Mouse (Mus musculus) WW6 (cell line): ENCODE data around the gene Cfap299.

Experiments used
- DNase-seq: peaks from one replicate; pipeline ENCODE4 v3.0.0-alpha.2; 2013; ENCODE audit warnings: low read depth, low spot score

Gene Cfap299

DNA sequence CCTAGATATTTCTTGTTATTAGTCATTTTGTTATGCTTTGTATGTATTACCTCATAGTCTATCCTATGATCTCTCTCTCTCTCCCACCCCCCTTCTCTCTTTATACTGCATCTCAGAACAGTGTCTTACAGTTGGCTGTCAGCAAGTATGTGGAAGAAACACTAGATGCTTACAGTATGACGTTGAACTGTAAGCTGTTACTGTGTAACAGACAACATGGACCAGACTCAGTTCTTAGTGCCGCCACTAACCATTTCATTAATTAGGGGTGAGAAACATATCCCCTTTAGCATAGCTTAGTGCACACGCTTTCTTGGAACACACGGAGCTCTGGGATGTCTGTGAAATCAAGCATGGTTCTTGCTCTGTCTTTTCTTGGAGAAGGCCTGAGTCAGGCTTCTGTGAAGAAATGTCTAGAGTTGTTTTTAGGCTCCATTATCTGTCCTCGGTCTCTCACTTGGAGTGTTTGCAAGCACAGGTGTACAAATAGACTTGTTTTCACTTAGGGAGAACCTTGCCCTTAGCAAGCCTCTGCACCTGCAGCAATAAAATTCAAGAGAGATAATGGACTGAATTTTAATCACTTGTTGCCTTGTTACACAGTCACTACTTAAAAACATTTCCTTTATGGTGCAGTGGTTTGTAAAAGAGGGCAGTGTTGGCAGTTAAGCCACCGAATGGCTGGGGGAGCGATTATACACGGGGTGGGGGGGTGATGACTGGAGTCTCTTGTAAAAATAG, 47.1 kb downstream of the Cfap299 start:
- DNase-seq, result no peak

DNA sequence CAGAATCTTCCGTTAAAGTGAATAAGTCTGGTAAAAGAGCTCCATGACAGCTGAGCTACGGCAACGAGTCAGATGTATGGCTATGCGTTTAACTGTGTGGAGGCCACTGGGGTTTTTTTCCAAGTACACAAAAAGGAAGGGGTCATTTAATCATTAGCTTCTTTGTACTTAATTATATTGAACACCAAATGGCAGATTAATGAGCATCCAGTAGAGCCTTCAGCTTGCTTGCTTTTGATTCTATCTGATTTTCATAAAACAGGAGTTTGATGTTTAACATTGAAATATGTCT, 47.6 kb downstream of the Cfap299 start:
- DNase-seq, result no peak

DNA sequence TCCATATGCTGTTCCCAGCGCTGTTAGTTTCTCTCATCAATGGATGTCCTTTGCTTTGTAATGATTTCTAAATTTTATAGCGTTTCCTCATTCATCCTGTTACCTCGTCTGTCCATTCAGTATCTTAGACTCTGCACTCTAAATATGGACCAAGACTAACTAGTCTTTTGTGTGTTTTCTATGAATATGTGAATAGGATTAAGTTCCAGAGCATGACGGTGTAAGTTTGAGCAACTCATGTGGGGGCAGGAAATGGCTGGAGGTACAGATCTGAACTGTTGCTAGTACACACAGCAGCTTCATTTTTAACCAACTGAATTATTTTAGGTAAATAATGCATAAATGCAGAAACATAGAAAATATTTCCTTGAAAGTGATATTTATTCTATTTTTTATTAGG, 51.3 kb downstream of the Cfap299 start:
- no peak for DNase-seq

DNA sequence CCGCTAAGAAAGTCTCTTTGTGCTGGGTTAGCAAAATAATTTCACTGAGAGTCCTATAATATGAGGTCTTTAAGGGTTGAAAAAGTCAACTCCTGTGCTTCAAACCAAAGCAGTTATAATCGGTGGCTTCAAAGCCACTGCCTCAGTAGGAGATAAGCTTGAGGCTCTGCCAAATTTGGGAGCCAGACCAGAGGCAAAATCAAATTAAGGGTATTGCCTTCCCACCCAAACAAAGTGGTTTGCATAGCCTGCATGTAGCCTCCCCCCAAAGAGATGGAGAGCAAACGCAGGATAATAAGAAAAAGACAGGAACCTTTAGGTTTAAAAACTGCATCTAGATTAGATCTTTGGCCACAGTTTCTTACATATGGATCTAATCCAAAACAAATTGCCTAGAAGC, 58.0 kb downstream of the Cfap299 start:
- DNase-seq, result no peak

DNA sequence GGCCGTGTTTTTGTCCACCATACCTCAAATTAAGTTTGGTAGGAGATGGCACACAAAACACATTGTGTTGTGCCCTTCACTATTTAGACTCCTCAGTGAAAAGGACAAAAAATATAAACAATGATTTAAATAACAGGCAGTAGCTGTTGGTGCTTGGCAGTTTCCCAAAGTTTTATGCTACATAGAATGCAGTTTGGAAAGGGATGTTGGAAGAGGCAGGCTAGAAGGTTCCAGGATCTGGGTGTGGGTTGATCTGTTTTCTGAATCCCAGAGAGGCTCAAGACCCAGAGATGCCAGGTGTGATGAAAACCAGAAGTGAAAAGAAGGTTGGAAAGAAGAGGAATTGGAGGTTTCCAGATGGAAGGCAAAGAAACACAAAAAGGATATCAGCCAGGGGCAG, 73.1 kb downstream of the Cfap299 start:
- no peak for DNase-seq

DNA sequence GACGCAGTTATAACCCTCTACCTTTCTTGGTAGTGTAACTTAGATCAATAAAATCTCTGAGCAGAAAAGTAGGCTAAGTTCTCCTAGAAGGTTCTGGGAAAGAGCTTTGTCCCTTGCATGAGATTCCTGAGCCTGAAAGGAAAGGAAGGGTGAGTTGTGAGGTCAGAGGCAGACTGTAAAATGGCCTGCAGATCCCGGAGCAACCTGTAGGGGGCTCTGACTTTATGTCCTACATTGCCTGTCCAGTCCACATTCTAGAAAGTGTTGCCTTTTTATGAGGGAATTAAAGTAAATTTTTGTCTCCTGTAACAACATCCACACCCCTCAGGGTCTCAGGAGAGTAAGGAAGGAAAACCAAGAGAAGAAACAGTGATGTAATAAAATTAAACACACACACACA, 81.0 kb downstream of the Cfap299 start:
- DNase-seq, result peak; percentile 16

DNA sequence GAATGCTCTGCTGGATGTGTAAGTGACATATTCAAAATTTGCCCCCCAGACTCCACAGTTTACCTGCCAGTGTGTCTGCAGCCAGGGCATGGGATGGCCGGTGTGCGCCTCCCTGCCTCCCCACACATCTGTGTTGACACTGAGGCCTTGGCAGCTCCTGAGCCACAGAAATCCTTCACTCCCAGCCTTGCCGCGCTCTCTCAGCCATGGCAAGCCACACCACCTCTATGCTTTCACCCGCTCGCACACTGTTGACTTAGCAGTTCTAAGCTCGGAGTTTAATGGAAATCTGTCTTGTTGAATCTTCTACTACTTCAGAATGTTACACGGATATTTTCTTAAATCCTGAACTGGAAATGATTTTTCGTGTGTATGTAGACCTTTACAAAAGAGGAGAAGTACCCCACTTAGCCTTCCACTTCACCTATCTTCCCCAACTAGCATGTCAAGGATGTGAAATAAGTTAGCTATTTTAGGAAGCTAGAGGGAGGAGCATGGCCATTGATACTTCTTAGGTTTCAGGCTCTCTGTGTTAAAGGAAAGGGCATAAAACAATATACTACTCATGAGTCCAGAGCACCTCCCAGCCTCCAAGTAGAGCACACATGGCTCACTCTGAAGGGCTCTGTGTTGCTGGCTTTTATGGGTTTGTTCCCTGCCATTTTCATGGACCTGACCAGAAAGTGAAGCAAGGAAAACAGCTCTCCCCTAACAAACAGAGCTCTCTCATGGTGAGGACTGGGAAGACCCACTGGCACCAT, 87.5 kb downstream of the Cfap299 start:
- DNase-seq, result no peak

DNA sequence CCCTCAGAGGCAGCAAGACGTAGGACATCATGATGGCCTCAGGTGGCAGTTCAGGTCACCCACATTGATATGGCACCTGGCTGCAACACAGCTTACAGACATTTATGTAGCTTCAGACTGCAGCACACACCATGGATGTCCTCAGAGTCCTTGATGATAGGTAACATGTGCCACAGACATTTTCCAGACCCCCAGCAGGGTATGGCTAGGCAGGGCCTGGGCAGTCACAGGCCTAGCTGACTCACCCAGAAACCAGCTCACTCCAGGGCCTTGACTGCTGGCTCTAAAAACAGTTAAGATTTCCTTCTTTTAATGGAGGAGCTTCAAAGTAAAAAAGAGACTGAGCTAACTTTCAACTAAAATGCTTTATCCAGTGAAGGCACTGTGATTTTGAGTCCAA, 95.9 kb downstream of the Cfap299 start:
- no peak for DNase-seq

DNA sequence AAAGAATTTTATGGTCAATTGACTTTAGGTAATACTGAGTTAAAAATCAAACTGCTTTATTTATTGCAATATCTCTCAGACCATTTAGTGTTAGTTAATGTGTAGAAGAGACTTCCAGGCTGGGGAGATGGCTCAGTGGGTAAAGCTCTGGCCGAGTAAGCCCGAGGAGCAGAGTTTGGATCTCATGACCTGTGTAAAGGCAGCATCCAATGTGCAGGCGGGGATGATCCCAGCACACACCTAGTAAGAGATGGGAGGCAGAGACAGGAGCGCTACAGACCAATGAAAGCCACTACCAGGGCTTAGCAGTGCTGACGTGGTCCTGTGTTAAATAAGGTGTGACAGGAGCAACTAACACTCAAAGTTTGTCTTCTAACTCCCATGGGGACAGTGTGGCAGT, 97.0 kb downstream of the Cfap299 start:
- no peak for DNase-seq

DNA sequence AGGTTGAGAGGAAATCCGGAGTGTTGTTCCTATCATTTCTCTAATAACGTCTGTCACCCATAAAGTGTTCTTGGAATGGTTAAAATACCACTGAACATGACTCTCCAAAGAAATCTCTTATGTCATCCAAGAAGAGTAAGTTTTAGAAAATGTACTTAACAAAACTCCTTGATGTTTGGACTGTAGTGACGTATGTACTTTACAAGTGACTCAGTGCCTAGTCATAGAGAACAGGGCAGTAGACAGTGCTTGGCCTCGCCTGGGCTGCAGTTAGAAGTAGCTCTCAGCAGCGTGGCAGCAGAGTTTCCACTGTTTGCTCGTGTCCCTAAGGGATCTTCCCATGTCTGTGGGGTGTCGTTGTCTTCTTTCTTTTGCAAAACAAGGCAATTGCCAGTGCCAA, 101.0 kb downstream of the Cfap299 start:
- DNase-seq, result no peak

DNA sequence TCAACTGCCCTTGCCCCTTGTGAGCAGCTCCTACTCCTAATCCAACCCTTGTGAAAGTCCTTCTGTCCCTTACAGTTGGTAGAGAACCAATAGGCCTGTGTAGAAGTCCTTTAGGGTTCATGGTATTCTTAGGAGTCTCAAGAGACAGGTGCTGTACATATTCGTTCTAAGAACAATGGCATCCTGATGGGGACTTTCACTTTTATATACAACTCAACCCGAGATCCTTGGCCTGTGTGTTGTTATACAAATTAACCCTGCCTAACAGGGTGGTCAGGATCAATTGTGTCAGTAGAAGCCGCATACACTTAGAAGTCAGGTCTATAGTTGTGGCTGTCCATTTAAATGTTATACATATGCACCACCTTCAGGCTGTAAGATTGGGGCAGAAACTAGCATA, 109.6 kb downstream of the Cfap299 start:
- DNase-seq, result peak; percentile 9

DNA sequence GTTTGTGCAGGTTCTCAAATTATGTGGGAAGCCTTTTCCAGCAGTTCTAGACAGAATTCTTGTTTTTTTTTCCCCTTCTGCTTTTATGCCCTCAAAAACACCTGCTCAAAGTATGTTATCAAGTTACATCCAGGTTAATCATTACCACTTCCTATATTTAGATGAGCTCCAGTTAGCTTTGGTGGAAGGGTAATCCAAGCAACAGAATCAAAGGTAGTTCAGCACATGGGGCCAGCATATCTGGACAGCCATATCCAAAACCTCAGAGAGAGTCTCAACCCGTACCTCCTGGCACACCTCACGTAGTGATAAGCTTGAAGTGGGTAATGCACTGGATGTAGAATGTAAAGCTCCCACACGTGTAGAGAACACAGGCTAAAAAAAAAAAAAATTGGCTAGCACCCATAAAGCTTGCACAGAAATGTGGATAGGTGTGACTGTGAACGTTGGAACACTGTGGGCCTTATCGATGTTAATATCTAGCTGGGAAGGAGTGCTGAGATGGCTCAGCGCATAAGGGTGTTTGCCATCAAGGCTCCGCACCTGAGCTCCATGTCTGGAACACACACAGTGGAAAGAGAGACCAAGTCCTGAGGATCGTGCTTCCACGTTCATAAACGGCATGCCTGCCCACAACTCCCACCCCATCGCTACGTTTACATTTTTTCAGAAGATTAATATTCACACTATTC, 117.8 kb downstream of the Cfap299 start:
- DNase-seq, result no peak

DNA sequence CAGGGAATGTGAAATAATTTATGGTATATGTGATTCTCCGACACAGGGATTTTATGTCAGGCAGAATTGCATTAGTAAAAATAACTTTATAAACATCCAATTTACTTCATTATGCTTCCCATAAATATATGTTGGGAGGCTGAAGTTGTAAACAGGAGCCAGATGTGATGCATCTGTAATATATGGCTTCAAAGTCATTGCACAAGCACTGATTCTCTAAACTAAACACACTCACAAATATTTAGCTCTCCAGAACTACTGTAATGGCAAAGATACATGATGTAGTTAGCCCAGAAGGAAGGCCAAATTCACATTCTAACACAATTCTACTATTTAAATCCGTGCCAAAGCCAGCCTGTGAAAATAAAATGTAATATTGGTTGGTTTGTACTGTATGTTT, 120.8 kb downstream of the Cfap299 start:
- DNase-seq, result no peak

DNA sequence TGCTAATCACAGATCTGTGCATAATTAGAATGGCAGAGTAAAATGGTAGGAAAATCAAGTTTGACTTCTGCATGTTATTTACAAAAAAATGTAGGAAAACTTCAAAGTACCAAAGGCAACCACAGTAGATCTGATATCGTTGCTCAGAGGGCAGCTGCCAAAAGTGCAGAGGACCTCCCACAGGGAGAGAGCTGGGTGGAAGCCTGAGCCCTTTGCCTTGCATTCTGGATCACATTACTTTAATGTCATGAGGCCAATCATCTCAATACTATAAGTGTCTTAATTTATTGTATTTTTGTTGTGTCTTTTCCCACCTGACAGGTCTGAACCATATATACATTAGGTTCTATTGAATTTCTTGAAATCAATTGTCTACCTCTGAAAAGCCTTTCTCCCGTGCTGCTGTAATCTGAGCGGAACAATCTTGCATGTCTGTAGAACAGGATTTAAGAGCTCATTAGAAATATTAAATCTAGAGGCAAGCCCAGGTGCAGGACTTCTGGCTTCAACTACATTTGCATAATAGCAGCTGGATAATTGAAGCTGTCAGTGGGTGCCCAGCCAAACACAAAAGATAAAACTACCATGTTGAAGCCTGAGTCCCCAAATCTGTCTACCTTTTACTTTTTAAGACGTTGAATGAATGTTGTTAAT, 137.9 kb downstream of the Cfap299 start:
- DNase-seq, result no peak

DNA sequence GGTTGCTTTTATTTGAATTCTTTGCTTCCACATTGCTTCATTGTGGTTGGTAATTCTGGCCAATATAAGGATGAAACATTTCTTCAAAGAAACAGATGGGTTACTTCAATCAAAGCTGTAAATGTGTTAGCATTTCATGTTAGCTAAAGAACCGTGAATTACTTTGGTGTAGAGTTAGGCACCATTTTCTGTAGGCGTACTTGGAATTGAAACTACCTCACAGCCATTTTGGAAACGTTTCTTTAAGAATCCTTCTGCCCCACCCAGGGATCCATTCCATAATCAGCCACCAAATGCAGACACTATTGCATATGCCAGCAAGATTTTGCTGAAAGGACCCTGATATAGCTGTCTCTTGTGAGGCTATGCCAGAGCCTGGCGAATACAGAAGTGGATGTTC, 140.9 kb downstream of the Cfap299 start:
- DNase-seq, result no peak

DNA sequence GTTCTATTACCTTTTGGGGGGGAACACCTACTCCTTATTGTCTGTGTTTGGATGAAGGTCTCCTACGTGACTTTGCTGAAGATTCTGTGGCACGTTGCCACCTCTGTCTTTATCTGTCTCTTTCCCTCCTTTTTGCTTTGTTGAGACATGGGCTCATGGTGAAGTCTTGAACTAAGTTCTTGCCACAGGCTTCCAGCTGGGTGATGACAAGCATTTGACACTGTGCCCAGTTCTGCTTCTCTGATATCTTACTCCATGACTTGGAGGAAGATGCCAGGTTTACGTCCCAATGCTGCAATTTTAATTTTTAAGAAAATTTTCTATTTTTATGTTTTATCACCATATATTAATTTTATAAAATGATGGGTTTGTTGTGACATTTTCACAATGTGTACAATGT, 147.4 kb downstream of the Cfap299 start:
- DNase-seq, result no peak

DNA sequence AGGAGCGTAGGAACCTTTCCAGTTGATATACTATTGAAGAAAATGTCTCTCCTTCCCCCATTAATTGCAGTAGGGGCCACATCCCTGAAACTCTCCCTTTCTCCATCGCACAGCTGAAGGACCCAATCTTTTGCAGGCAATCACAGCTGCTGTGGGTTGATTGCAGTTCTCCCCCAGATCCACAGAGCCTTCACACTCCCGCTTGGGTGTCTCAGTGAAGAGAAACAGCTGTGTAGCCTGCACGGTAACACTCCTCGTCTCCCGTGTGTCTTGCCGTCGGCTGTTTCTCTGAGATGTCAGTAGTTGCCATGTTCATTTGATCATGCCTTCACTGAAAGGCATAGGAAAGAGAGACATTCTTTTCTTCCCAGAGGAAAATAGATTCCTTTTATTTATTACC, 148.2 kb downstream of the Cfap299 start:
- no peak for DNase-seq

DNA sequence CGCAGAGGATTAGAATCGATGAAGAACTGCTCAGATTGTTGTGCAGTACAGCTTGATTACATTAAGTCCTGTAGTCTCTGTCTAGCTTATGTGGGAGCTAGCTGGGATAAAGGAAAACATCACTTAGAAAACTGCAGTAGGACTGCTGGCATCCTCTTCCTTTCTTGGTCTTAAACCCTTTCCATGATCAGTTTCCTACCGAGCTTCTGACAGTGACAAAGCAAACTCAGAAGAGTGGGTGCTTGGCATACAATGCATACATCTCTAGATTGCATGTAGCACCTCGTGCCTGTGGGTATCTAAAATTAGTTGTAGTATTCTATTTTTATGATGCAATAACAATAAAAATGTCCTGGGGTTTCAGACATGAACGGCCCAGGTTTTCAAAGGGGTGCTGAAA, 154.4 kb downstream of the Cfap299 start:
- DNase-seq, result no peak

DNA sequence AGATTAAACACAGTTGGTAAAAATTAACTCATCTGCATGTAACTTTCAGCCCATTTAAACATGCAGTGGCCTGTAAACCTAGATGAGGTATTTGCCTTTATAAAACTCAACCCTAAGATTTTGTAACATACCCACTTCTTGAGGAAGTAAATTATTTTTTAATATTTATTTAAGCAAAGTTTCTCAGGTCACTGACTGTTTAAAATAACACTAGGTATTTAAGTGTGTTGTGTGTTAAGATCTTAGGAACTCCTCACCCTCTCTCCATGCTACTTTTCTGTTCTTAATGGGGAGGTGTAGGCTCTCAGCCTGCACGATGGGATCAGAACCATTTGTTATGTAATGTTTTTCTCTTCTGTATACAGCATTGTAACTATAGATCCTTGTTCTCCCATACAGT, 156.1 kb downstream of the Cfap299 start:
- DNase-seq, result no peak

DNA sequence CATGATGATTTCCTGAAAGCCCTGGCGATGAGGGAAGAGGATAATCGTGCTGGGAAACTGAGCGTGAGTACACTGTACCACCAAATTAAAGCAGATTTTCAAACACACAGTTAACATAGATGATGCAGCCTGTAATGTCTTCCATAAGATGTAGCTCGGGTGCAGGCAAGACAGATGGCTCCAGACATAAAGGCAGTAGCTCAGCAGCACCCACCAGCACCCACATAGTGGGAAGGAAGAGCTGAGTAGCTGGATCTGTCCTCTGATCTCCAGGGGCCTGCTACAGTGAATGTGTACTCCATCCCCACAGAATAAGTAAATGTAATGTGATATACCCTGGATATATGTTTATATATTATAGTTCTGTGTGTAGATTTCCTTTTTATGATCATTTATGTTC, 169.2 kb downstream of the Cfap299 start:
- DNase-seq, result no peak

DNA sequence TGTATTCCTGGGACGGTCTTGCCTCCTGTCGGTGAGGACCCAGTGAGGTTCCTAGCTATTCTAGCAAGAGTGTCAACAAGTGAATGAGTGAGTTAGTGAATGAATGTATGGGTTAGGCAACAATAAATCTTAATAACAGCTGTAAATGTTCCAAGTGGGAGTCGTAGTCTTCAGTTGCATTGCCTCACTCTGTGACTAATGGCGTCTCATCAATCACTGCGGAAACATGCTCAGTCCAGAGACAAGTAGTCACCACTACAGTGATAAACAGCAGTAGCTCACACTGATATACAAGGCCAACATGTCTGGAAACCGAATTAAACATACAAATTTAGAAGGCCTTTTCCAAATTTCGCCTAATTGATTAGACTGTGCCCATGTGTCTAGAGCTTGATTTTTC, 187.1 kb downstream of the Cfap299 start:
- DNase-seq, result no peak

DNA sequence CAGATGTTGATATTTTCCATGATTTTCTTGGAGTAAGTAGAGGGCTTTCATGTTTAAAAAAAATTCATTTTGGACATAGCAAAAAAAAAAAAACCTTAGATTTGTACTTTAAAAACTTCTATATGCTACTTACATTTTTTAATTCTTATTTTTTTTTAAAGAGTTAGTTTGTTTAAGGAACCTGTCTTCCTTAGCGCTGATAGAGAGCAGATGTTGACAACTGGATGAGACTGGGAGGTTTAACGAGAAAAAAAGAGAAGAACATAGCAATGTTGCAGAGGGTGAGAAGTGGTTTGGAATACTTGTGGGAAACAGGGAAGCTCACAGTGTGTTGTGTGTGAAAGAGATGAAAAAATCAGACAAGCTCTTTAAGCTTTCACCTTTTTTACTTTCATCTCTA, 191.0 kb downstream of the Cfap299 start:
- no peak for DNase-seq
